Mouse (Mus musculus) right cerebral cortex, adult 18-20 months (tissue): ENCODE data around the gene Irak3.
"Not testable (repeated sequence)": the region's sequence is repeated elsewhere in the genome, so short reads cannot be mapped to it uniquely, and the experiment has no call there.

Source experiments
- DNase-seq: peaks from one replicate; pipeline ENCODE4 v3.0.0; 2022; ENCODE audit warnings: mixed read lengths

Gene Irak3

DNA sequence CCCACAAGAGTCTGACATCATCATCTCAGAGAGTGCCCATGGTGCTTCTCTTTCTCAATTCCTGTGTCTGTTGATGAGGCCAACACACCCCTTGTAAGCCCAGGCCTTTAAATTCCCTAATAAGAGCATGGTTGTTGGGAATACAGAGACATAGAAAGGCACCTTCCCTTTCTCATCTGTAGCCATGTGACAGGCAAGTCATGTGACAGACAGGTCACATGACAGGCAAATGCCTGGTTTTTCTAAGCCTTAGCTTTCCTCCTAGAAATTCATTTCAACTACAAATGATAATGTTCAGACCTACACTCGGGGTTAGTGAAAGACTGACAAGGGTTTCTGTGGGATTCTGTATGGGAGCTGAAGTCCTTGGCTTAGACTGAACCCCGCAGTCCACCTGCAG, 48.0 kb downstream of the Irak3 start:
- no peak for DNase-seq

GRCm38 (mm10) chr10:120151672-120152071, 50.3 kb downstream of the Irak3 start:
- no peak for DNase-seq

- no peak for DNase-seq
Observed at GRCm38 (mm10) chr10:120140916-120141516, 60.9 kb downstream of the Irak3 start.

DNA sequence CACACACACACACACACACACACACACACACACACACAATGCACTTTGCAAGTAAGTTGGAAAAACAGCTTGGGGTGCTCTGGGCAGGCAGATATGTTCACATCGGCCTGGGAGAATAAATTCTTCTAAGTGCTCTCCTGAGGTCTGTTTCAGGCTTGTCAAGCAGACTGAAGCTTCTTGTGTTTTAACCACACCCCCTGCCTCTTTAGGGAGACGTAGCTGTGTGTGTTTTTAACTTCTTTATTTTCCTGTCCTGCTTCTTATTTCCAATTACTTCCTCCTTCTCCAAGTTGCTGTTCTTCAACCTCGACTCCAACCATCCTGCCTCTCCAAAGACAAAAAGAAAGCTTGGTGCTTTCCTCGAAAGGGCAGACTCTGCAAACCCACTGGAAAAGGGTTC, 61.7 kb downstream of the Irak3 start:
- no peak for DNase-seq

DNA sequence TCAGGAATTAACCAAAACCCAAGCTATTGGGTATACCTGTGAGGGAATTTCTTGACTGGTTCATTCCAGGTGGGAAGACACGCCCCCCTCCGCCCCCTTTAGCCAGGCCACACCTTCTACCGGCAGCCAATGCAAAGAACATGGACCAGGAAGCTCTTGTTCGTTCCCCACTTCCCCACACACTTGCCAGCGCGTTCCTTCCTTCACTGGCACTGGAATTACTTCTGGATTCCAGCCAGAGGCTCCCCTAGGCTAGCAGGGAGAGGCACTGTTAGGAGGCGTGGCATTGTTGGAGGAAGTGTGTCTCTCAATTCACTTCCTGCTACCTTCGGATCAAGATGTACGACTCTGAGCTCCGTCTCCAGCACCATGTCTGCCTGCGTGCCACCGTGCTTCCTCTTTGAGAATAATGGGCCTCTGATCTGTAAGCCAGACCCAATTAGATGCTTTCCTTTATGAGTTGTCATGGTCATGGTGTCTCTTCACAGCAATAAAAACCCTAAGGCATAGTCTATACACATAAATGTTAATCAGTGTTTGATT, 65.8 kb downstream of the Irak3 start:
- DNase-seq, result no peak

DNA sequence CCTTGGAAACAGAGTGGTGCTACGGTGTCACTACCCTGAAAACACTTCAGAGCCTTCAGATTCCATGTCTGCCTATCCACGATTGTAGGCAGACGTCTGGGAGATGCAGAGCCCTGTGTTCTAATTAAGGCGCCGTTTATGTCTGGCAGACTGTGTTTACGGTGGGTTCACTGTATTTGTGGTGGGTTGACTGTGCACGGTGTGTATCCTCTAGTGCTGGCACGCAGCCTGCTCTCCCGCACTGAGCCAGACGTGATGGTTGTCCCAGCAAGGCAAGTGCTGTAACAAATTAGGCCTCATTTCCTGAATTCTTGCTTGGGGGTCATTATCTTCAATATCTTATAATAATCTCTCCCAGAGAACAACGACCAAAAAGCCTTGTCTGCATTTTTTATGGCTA, 68.2 kb downstream of the Irak3 start:
- DNase-seq, result no peak

- DNase-seq, result peak; percentile 40
Observed at GRCm38 (mm10) chr10:120130621-120131020, 71.3 kb downstream of the Irak3 start.

- no peak for DNase-seq
Observed at GRCm38 (mm10) chr10:120128601-120129277, 73.2 kb downstream of the Irak3 start.

GRCm38 (mm10) chr10:120125465-120125857, 76.5 kb downstream of the Irak3 start:
- DNase-seq, result no peak

DNA sequence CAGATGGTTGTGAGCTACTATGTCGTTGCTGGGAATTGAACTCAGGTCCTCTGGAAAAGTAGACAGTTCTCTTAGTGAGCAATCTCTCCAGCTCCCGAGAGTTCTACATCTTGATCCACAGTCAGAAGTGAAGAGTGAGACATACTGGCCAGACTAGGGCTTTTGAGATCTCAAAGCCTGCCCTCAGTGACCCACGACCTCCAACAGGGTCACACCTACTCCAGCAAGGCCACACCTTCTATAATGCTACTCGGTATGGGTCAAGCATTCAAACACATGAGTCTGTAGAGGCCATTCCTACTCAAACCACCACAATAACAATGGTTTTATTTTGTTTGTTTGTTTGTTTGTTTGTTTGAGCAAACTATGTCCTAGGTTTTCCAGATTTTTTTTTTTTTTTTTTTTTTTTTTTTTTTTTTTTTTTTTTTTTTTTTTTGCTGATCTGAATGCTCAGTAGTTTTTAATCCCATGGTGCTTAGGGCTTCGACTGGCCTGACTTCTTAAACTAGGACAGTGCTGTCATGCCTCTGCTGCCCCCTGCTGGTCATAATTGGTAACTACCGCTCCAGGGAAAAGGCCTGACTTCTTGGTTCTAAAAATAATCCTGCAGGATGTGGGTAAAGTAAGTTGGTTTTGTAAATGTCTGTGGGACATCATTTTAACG, 77.0 kb downstream of the Irak3 start:
- peak; percentile 81 for DNase-seq

- no peak for DNase-seq
Observed at GRCm38 (mm10) chr10:120123721-120124120, 78.2 kb downstream of the Irak3 start.

DNA sequence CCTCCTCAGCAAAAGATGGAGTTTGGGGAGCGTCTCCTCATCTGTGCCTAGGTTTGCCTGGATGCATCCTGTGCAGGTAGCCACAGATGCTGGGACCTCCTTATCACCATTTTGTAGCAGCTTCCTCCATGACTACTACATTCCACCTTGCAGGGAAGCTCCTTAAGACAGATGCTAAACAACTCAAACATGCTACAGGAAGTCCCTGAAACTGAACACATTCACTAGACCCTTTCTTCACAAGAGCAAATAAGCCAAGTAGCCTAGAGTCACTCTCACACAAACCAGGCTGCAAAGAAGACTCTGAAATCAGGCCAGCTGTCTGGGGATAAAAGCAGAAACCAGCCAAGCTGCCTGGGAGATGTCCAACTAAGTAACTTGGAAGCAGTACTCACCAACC, 86.7 kb downstream of the Irak3 start:
- no peak for DNase-seq

DNA sequence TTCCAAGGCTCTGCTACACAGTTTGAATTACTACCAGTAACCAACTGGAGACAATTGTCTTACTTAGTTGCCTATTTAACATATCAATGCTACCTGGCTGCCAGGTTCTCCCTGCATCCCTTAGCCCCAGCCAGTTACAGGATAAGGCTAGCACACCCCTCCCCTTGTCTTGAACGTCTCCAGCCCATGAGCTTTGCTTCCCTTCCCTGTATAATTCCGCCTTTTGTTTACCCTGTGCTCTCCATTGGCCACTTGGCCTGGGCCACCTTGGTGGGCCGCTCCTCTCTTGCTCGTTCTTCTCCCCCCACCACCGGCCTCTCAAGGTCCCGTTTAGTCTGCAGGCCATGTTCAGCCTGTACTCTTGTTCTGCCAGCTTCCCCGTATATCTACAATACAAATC, 87.4 kb downstream of the Irak3 start:
- no peak for DNase-seq

- no peak for DNase-seq
Observed at GRCm38 (mm10) chr10:120113980-120114379, 88.0 kb downstream of the Irak3 start.

DNA sequence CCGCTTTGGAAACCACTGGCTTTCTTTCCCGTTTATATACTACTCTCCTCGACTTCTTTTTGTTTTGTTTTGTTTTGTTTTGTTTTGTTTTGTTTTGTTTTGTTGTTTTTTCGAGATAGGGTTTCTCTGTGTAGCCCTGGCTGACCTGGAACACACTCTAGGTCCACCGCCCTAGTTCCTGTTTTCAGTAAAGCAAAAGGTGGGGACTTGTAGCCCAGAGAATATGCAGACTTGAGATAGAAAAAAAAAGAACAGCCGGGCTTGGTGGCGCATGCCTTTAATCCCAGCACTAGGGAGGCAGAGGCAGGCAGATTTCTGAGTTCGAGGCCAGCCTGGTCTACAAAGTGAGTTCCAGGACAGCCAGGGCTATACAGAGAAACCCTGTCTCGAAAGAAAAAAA, 88.4 kb downstream of the Irak3 start:
- DNase-seq, result not testable (repeated sequence)

DNA sequence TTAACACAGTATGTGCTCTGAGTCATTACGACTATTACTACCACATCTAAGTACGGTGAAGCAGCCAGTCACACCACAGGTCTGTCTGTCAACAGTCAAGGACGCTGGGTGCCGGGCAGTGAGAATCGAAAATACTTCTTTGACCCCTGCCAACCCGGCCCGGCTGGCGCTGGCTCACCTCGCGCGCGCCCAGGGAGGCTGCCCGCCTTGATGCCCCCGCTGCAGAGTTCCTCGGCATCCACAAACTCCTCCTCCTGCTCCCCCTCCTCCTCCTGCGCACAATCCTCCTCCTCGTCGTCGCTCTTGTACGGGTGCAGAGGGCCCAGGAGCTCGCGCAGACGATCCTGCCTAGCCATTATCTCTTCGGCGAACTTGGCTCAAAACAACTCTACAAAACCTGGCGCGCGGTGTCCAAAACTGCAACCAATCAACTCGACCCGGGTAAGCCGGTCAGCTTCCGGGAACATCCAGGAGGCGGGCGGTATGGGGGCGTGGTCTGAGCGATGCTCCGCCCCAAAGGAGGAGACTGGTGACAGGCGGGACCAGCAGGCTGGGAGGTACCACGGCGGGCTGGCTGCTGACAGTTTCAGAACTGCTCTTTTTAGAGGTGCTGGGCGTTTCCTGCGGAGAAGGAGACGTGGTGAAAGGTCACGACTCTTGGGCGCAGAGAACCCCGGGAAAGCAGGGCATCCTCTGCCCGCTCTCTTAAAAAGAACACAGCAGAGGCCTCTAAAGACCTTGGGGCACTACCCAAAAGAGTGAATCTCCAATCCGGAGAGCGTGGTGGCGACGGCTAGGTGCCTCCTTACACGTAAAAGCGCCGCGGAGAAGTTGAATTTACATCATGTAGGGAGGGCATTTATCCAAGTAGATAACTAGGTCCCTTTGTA, 89.2 kb downstream of the Irak3 start, which contains the start of gene Helb:
Gene Helb, minus strand, starts transcription at position 481 of the 890 bp plus-strand sequence.
- DNase-seq, result peak; percentile 95

- DNase-seq, result no peak
Observed at GRCm38 (mm10) chr10:120111691-120112319, 90.1 kb downstream of the Irak3 start.

- DNase-seq, result no peak
Observed at GRCm38 (mm10) chr10:120100806-120101205, 101.1 kb downstream of the Irak3 start.

- DNase-seq, result no peak
Observed at GRCm38 (mm10) chr10:120097564-120097963, 104.4 kb downstream of the Irak3 start.

- no peak for DNase-seq
Observed at GRCm38 (mm10) chr10:120095716-120096115, 106.2 kb downstream of the Irak3 start.

DNA sequence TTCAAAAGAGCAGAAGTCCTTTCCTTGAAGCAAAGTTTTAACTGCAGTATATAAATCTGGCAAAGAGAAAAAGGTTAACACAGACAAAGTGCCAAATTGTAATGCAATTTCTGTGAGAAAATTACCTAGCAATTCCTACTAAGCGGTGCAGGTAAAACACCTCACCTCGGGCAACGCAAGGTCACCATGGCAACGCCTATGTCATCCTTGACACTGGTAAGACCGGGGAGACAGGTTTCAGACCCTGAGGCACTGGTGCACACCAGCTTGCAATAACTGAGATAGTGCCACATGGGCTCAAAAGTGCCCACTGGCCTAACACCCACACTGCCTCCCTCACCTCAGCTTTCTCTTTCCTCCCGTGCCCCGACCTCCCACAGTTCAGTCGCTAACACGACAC, 106.8 kb downstream of the Irak3 start:
- no peak for DNase-seq

GRCm38 (mm10) chr10:120092548-120092947, 109.4 kb downstream of the Irak3 start:
- DNase-seq, result no peak
